Mouse (Mus musculus): ENCODE measurements at regions not wholly inside any gene's neighbourhood (a gene's known extent, or its start where the extent isn't known, plus 50 kb on each side); places are given as distances from the start of the nearest gene placed in this dataset.

DNA sequence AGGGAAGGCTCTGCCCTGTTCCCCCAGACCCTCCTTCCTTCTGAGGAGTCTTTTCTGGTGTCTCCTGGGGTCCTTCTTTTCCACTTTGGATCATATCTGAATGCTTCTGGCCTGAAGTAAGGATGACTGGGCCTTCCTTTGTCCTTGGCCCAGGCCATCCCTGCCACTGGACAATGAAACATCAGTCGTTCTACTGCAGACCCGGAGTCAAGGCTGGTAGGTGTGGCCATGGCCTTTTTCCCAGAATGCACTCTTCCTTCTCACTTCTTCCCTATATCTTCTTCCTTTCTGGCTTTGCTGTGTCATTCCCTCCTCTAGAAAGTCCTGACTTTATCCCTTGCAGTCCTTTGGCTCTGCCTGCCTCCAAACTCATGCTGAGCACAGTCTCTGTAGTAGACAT is 151.2 kb upstream of the Frmd6 start:
- TF ChIP-seq CTCF (IDR thresholded peaks at IDR 0.05; ENCODE audit: control insufficient read depth, insufficient read depth, low read length) (no peak), POLR2A (IDR thresholded peaks at IDR 0.05; ENCODE audit: borderline replicate concordance, control insufficient read depth, low read depth, low read length) (no peak)
